ENCODE assay signal across 12 mouse cellular contexts in the genomic region with DNA sequence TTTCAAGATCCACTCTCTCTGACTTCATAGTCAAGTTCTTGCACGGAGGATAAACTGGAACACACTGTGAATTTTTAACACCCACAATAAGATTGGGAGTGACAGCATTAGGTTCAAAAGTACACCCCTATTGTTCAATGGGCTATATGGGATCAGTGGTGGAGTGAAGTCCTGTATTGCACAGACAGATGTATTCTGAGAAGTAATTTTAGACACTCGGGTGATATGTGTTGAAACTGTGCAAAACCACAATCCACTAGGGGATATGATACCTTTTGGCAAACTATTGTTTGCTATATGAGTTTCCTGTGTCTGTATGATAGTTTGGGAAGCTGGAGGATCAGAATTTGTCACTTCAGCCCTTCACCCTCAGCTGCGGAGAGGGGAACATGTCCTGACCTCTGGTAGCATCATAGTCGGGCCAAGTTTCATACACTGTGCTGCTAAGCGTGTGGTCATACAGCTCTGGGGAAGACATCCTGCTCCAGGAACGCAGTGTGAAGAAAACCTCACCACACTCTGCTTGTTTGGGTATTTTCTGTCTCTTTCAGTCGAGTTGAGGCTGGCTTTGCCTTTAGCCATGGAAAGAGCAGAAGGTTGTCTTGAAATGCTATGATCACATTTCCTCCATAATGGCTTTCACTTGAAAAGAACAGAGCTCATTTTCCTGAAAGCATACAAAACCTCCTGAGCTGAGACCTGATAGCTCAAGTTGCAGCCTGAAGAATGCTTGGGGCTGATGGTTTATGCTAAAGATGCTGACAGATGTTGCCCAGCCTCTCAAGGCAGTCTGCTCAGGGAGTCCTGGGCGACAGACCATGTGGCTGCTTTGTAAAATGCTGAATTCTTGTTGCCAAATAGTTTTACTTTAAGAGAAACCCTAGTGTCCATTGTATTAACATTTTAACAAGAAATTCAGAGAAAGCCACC.
A peak's percentile ranks its signal among the peaks of the same experiment; 100 is the strongest.
DNase-seq lines count a peak whose midpoint lies in the region; ATAC-seq and TF ChIP-seq lines count a peak whose summit lies in the region.
"Had no signal": no experiment of that assay in that cellular context is flagged by ENCODE, and none has a peak within 500 bp of the region (broad histone marks: within the 10 kb centered on the region; RNA-seq: fewer than 3 reads in every experiment).

No protein-coding gene starts in this region.

- no peaks in the 10 kb centered on the region for H3K9me3 ChIP-seq in heart, embryonic 11.5 days (replicated peaks; ENCODE audit: control insufficient read depth, low read length)
- H3K9me3 ChIP-seq in intestine, embryonic 15.5 days: no peaks in the 10 kb centered on the region
- H3K9me3 ChIP-seq: midbrain, embryonic 12.5 days had no signal

- H3K36me3 ChIP-seq in heart, embryonic 11.5 days (ENCODE audit: control insufficient read depth, insufficient read depth, low read length): no peaks in the 10 kb centered on the region
- no peaks in the 10 kb centered on the region for H3K36me3 ChIP-seq in testis, adult 2 months (ENCODE audit: control insufficient read depth, insufficient read depth, low read length)
- H3K36me3 ChIP-seq in intestine, embryonic 15.5 days: no peaks in the 10 kb centered on the region
- H3K36me3 ChIP-seq: midbrain, embryonic 12.5 days had no signal

- peak overlapping the region; percentile 76 for H3K27ac ChIP-seq in heart, embryonic 11.5 days (ENCODE audit: low read depth, low read length)
- 0 out of 2 replicates have a peak overlapping the region, but pooled peaks have one; percentile 5 for H3K27ac ChIP-seq in testis, adult 2 months (ENCODE audit: control insufficient read depth, insufficient read depth, low read depth, low read length)
- H3K27ac ChIP-seq in intestine, embryonic 15.5 days: peak overlapping the region; percentile 48
- H3K27ac ChIP-seq: layer of hippocampus, adult 2 months; midbrain, embryonic 12.5 days had no signal

- TF ChIP-seq POLR2A in testis, adult 2 months (IDR thresholded peaks at IDR 0.05; ENCODE audit: control insufficient read depth, low read depth, low read length): no peak

- no peak for DNase-seq in heart, adult 8-10 months (ENCODE audit: low spot score)
- DNase-seq in testis, postnatal 14 days (ENCODE audit: low spot score): no peak
- no peak for DNase-seq in ovary, postnatal 10 days (ENCODE audit: low spot score)
- DNase-seq in cerebellum, postnatal 4 days (ENCODE audit: low spot score in 2 of 2): no peak
- DNase-seq in gastrocnemius, postnatal 4 days (ENCODE audit: low spot score in 2 of 2): no peak
- DNase-seq: gastrocnemius, postnatal 25 days; liver had no signal

- H3K4me3 ChIP-seq in heart, embryonic 11.5 days (ENCODE audit: low read depth, low read length): no peak overlapping the region
- H3K4me3 ChIP-seq in testis, adult 2 months (ENCODE audit: control insufficient read depth, low read depth, low read length): no peak overlapping the region
- H3K4me3 ChIP-seq in intestine, embryonic 15.5 days (replicated peaks): no peak overlapping the region
- H3K4me3 ChIP-seq: layer of hippocampus, adult 2 months; midbrain, embryonic 12.5 days had no signal

- 57% methylated on average over 8 of the region's 8 CpGs for WGBS in heart, embryonic 11.5 days (ENCODE audit: insufficient replicate concordance)
- 61% methylated on average over 8 of the region's 8 CpGs for WGBS in intestine, embryonic 15.5 days

- no peak for ATAC-seq in heart, embryonic 11.5 days (replicated peaks; ENCODE audit: insufficient number of reproducible peaks, low FRiP score, low TSS enrichment)
- ATAC-seq in intestine, embryonic 15.5 days: no peak

- H3K4me1 ChIP-seq in heart, embryonic 11.5 days (ENCODE audit: control insufficient read depth, insufficient read depth, low read length): peaks cover 3% of the 10 kb centered on the region; the same call in 1 of the 2 replicates
- H3K4me1 ChIP-seq in testis, adult 2 months (ENCODE audit: control insufficient read depth, insufficient read depth, low read length): peaks cover 4% of the 10 kb centered on the region
- H3K4me1 ChIP-seq in intestine, embryonic 15.5 days (replicated peaks): peaks cover 14% of the 10 kb centered on the region
- H3K4me1 ChIP-seq: midbrain, embryonic 12.5 days had no signal

- H3K9ac ChIP-seq in heart, embryonic 11.5 days (ENCODE audit: low read depth, low read length): no peak overlapping the region
- H3K9ac ChIP-seq in intestine, embryonic 15.5 days: no peak overlapping the region
- H3K9ac ChIP-seq: midbrain, embryonic 12.5 days had no signal

- H3K4me2 ChIP-seq in heart, embryonic 11.5 days: no peak overlapping the region
- no peak overlapping the region for H3K4me2 ChIP-seq in intestine, embryonic 15.5 days (replicated peaks)
- H3K4me2 ChIP-seq: midbrain, embryonic 12.5 days had no signal

- no peaks in the 10 kb centered on the region for H3K27me3 ChIP-seq in heart, embryonic 11.5 days (ENCODE audit: control insufficient read depth, insufficient read depth, low read length)
- H3K27me3 ChIP-seq in testis, adult 2 months (ENCODE audit: control insufficient read depth, insufficient read depth, low read length): no peaks in the 10 kb centered on the region
- no peaks in the 10 kb centered on the region for H3K27me3 ChIP-seq in intestine, embryonic 15.5 days (replicated peaks)
- H3K27me3 ChIP-seq: midbrain, embryonic 12.5 days had no signal

- no peak for TF ChIP-seq CTCF in testis, adult 2 months (IDR thresholded peaks at IDR 0.05; ENCODE audit: control insufficient read depth, insufficient read depth, insufficient replicate concordance, low read depth, low read length)

Comparison
In these comparisons a context has a peak if more than half of its experiments do, and no peak if none do; other contexts are left out.
1. H3K27ac ChIP-seq: peak in every context shown above with its lines; median percentile 76 in heart, embryonic 11.5 days; 48 in intestine, embryonic 15.5 days; 5 in testis, adult 2 months.